Mouse (Mus musculus): Measurements from ENCODE around the gene Boc. TPM values are rescaled to one million over a fixed set of nuclear protein-coding genes. Genes with fewer than 3 reads are reported as not detected.

Gene Boc
- total RNA-seq, 2 experiments from 2014 or later: 19.5 to 23.5 TPM

GRCm38 (mm10) chr16:44553861-44554260 lies 4.8 kb downstream of the Boc start:
- no peak for DNase-seq (ENCODE audit: low spot score in 2 of 2)

- DNase-seq (ENCODE audit: low spot score in 2 of 2): no peak
These were observed 6.0 kb downstream of the Boc start for GRCm38 (mm10) chr16:44552726-44553125.

GRCm38 (mm10) chr16:44552036-44552435 lies 6.7 kb downstream of the Boc start:
- DNase-seq (ENCODE audit: low spot score in 2 of 2): no peak

- DNase-seq (ENCODE audit: low spot score in 2 of 2): no peak
These were observed 7.2 kb downstream of the Boc start for GRCm38 (mm10) chr16:44551491-44551890.

- DNase-seq (ENCODE audit: low spot score in 2 of 2): peak in 1 of 2 experiments; percentile 41
These were observed 7.9 kb downstream of the Boc start for GRCm38 (mm10) chr16:44550843-44551242.

- no peak for DNase-seq (ENCODE audit: low spot score in 2 of 2)
These were observed 8.6 kb downstream of the Boc start for GRCm38 (mm10) chr16:44549867-44550679.

- no peak for DNase-seq (ENCODE audit: low spot score in 2 of 2)
These were observed 9.3 kb downstream of the Boc start for GRCm38 (mm10) chr16:44549381-44549780.

- no peak for DNase-seq (ENCODE audit: low spot score in 2 of 2)
These were observed 10.7 kb downstream of the Boc start for GRCm38 (mm10) chr16:44547976-44548375.

GRCm38 (mm10) chr16:44546831-44547230 lies 11.9 kb downstream of the Boc start:
- DNase-seq (ENCODE audit: low spot score in 2 of 2): no peak

GRCm38 (mm10) chr16:44545939-44546338 lies 12.8 kb downstream of the Boc start:
- DNase-seq (ENCODE audit: low spot score in 2 of 2): no peak

GRCm38 (mm10) chr16:44545153-44545552 lies 13.5 kb downstream of the Boc start:
- DNase-seq (ENCODE audit: low spot score in 2 of 2): no peak

GRCm38 (mm10) chr16:44543098-44543497 lies 15.6 kb downstream of the Boc start:
- DNase-seq (ENCODE audit: low spot score in 2 of 2): no peak

GRCm38 (mm10) chr16:44542029-44542690 lies 16.5 kb downstream of the Boc start:
- no peak for DNase-seq (ENCODE audit: low spot score in 2 of 2)

- DNase-seq (ENCODE audit: low spot score in 2 of 2): no peak
These were observed 19.1 kb downstream of the Boc start for GRCm38 (mm10) chr16:44539611-44540010.

- no peak for DNase-seq (ENCODE audit: low spot score in 2 of 2)
These were observed 20.0 kb downstream of the Boc start for GRCm38 (mm10) chr16:44538401-44539395.

- no peak for DNase-seq (ENCODE audit: low spot score in 2 of 2)
These were observed 24.6 kb downstream of the Boc start for GRCm38 (mm10) chr16:44534122-44534521.

GRCm38 (mm10) chr16:44533522-44533921 lies 25.2 kb downstream of the Boc start:
- no peak for DNase-seq (ENCODE audit: low spot score in 2 of 2)

GRCm38 (mm10) chr16:44532851-44533250 lies 25.8 kb downstream of the Boc start:
- no peak for DNase-seq (ENCODE audit: low spot score in 2 of 2)

- DNase-seq (ENCODE audit: low spot score in 2 of 2): no peak
These were observed 27.4 kb downstream of the Boc start for GRCm38 (mm10) chr16:44531239-44531797.

- DNase-seq (ENCODE audit: low spot score in 2 of 2): no peak
These were observed 27.9 kb downstream of the Boc start for GRCm38 (mm10) chr16:44530829-44531228.

GRCm38 (mm10) chr16:44530191-44530590 lies 28.5 kb downstream of the Boc start:
- DNase-seq (ENCODE audit: low spot score in 2 of 2): no peak

Data from left cerebral cortex, adult 18-20 months (tissue).